Mouse (Mus musculus): ENCODE measurements around the gene Chsy1. TPM values are rescaled to one million over a fixed set of nuclear protein-coding genes. Genes with fewer than 3 reads are reported as not detected.

Chsy1 gene
- polyA plus RNA-seq, 1 experiment: 17.2 TPM

DNA sequence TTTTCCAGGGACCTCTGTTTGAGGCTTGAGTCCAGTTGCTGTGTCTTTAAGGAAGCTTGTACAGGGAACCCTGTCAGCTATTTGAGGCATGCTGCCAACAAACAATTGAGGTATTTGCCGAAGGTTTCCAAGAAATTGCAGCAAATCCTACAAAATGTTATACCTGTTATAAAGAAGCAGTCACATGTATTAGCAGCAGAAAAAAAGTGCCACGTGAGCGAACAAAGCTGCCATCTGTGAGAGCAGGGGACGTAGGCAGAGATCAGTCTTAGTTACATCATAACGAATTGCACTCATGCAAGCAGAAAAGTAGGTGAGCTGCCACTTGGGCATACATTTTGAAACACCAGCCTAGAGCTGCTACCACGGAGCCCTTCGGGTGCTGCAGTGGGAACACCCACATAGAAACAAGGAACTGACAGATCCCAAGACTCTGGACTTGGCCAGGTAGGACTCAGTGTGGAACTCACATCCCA lies 2.7 kb upstream of the Chsy1 start:
- H3K79me2 ChIP-seq (ENCODE audit: control insufficient read depth, insufficient read depth): peaks cover 19% of the 10 kb centered on the region
- H3K4me3 ChIP-seq: no peak overlapping the region
- no peak overlapping the region for H3ac ChIP-seq (ENCODE audit: control insufficient read depth, insufficient read length)
- TF ChIP-seq TCF12 (IDR thresholded peaks at IDR 0.05; ENCODE audit: insufficient read depth, poor library complexity, severe bottlenecking) (no peak), MYOG (IDR thresholded peaks at IDR 0.05; ENCODE audit: control insufficient read depth in 1 of 3, insufficient read depth in 1 of 3, insufficient read length in 2 of 3, low read depth in 2 of 3) (no peak), POLR2A (IDR thresholded peaks at IDR 0.05; ENCODE audit: insufficient read length, low read depth) (no peak), SRF (IDR thresholded peaks at IDR 0.05; ENCODE audit: control insufficient read depth, insufficient read length, low read depth) (no peak), E2F4 (IDR thresholded peaks at IDR 0.05; ENCODE audit: insufficient read depth) (no peak), USF1 (IDR thresholded peaks at IDR 0.05; ENCODE audit: low read depth) (no peak), CEBPB (IDR thresholded peaks at IDR 0.05; ENCODE audit: insufficient read depth, poor library complexity, severe bottlenecking) (no peak), POLR2AphosphoS2 (IDR thresholded peaks at IDR 0.05; ENCODE audit: insufficient read length, low read depth) (no peak), TCF3 (IDR thresholded peaks at IDR 0.05; ENCODE audit: insufficient read length, low read depth) (no peak), REST (IDR thresholded peaks at IDR 0.05; ENCODE audit: insufficient read depth, insufficient read length) (no peak), MYOD1 (IDR thresholded peaks at IDR 0.05; ENCODE audit: control insufficient read depth in 1 of 3, insufficient read length in 2 of 3, low read depth in 2 of 3) (no peak), MAX (IDR thresholded peaks at IDR 0.05; ENCODE audit: low read depth) (no peak)
- no peaks in the 10 kb centered on the region for H3K27me3 ChIP-seq (ENCODE audit: control insufficient read depth, insufficient read depth, insufficient read length)
- no peak overlapping the region for H3K4me2 ChIP-seq (ENCODE audit: low read depth)
- no peaks in the 10 kb centered on the region for H3K36me3 ChIP-seq (ENCODE audit: control insufficient read depth, insufficient read depth)

- Histone ChIP-seq H3K4me3 (no peak overlapping the region), H3ac (ENCODE audit: control insufficient read depth, insufficient read length) (no peak overlapping the region), H3K36me3 (ENCODE audit: control insufficient read depth, insufficient read depth) (no peaks in the 10 kb centered on the region), H3K27me3 (ENCODE audit: control insufficient read depth, insufficient read depth, insufficient read length) (no peaks in the 10 kb centered on the region), H3K79me2 (ENCODE audit: control insufficient read depth, insufficient read depth) (peaks cover 25% of the 10 kb centered on the region), H3K4me2 (ENCODE audit: low read depth) (no peak overlapping the region)
- TF ChIP-seq CEBPB (IDR thresholded peaks at IDR 0.05; ENCODE audit: insufficient read depth, poor library complexity, severe bottlenecking): no peak
- TF ChIP-seq POLR2AphosphoS2 (IDR thresholded peaks at IDR 0.05; ENCODE audit: insufficient read length, low read depth): no peak
- TF ChIP-seq SRF (IDR thresholded peaks at IDR 0.05; ENCODE audit: control insufficient read depth, insufficient read length, low read depth): no peak
- no peak for TF ChIP-seq USF1 (IDR thresholded peaks at IDR 0.05; ENCODE audit: low read depth)
- no peak for TF ChIP-seq MAX (IDR thresholded peaks at IDR 0.05; ENCODE audit: low read depth)
- no peak for TF ChIP-seq MYOD1 (IDR thresholded peaks at IDR 0.05; ENCODE audit: control insufficient read depth in 1 of 3, insufficient read length in 2 of 3, low read depth in 2 of 3)
- TF ChIP-seq REST (IDR thresholded peaks at IDR 0.05; ENCODE audit: insufficient read depth, insufficient read length): no peak
- TF ChIP-seq TCF3 (IDR thresholded peaks at IDR 0.05; ENCODE audit: insufficient read length, low read depth): no peak
- TF ChIP-seq TCF12 (IDR thresholded peaks at IDR 0.05; ENCODE audit: insufficient read depth, poor library complexity, severe bottlenecking): no peak
- TF ChIP-seq MYOG (IDR thresholded peaks at IDR 0.05; ENCODE audit: control insufficient read depth in 1 of 3, insufficient read depth in 1 of 3, insufficient read length in 2 of 3, low read depth in 2 of 3): no peak
- no peak for TF ChIP-seq POLR2A (IDR thresholded peaks at IDR 0.05; ENCODE audit: insufficient read length, low read depth)
- TF ChIP-seq E2F4 (IDR thresholded peaks at IDR 0.05; ENCODE audit: insufficient read depth): no peak
These were observed 2.1 kb upstream of the Chsy1 start for GRCm38 (mm10) chr7:66107206-66107605.

DNA sequence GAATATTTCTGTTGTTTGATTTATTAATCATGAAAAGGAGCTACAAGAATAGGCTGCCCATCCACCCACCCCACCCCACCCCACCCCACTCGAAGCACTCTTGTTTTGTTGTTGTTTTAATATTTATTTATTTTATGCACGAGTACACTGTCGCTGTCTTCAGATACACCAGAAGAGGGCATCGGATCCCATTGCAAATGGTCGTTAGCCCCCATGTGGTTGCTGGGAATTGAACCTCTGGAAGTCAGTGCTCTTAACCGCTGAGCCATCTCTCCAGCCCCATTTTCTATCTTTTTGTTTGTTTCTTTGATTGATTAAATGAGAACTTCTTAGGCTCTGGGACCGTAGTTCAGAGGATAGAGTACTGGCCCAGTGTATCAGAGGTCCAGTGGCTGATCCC lies 1.4 kb upstream of the Chsy1 start:
- Histone ChIP-seq H3K4me2 (ENCODE audit: low read depth) (peak overlapping the region; percentile 72), H3K79me2 (ENCODE audit: control insufficient read depth, insufficient read depth) (peaks cover 32% of the 10 kb centered on the region), H3K36me3 (ENCODE audit: control insufficient read depth, insufficient read depth) (no peaks in the 10 kb centered on the region), H3ac (ENCODE audit: control insufficient read depth, insufficient read length) (no peak overlapping the region), H3K4me3 (peak overlapping the region; percentile 46), H3K27me3 (ENCODE audit: control insufficient read depth, insufficient read depth, insufficient read length) (no peaks in the 10 kb centered on the region)
- TF ChIP-seq REST (IDR thresholded peaks at IDR 0.05; ENCODE audit: insufficient read depth, insufficient read length) (no peak), POLR2A (IDR thresholded peaks at IDR 0.05; ENCODE audit: insufficient read length, low read depth) (no peak), MYOD1 (IDR thresholded peaks at IDR 0.05; ENCODE audit: control insufficient read depth in 1 of 3, insufficient read length in 2 of 3, low read depth in 2 of 3) (no peak)

DNA sequence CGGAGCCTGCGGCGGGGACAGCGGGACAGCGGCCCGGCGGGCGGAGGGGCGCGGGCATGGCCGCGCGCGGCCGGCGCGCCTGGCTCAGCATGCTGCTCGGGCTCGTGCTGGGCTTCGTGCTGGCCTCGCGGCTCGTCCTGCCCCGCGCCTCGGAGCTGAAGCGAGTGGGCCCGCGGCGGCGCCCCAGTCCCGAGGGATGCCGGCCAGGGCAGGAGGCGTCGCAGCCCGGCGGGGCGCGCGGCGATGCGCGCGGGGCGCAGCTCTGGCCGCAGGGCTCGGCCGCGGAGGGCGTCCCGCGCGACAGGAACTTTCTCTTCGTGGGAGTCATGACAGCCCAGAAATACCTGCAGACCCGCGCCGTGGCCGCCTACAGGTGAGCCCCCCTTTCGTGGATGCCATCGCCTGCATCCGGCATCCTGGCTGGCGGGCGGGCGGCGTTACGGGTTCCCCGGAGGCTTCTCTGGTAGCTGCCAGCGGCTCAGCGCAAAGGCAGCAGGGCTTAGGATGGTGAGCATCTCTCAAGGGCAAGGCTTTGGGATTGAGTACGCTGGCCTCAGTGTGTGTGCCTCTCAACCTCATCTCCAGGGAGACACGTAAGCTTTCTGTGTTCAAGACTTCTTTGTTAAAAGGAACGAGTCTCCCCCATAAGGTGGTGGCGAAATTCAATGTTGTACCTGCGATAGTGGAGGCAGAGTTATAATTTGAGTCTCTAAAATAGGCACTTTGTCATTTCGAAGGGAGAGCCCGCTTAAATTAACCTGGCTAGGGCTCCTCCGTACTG lies 730 bp downstream of the Chsy1 start:
- Histone ChIP-seq H3K4me3 (peak overlapping the region; percentile 46), H3ac (ENCODE audit: control insufficient read depth, insufficient read length) (peak overlapping the region; percentile 99), H3K79me2 (ENCODE audit: control insufficient read depth, insufficient read depth) (peaks cover 53% of the 10 kb centered on the region), H3K27me3 (ENCODE audit: control insufficient read depth, insufficient read depth, insufficient read length) (no peaks in the 10 kb centered on the region), H3K36me3 (ENCODE audit: control insufficient read depth, insufficient read depth) (no peaks in the 10 kb centered on the region), H3K4me2 (ENCODE audit: low read depth) (peak overlapping the region; percentile 60)
- no peak for TF ChIP-seq TCF12 (IDR thresholded peaks at IDR 0.05; ENCODE audit: insufficient read depth, poor library complexity, severe bottlenecking)
- TF ChIP-seq E2F4 (IDR thresholded peaks at IDR 0.05; ENCODE audit: insufficient read depth): no peak
- no peak for TF ChIP-seq SRF (IDR thresholded peaks at IDR 0.05; ENCODE audit: control insufficient read depth, insufficient read length, low read depth)
- no peak for TF ChIP-seq POLR2A (IDR thresholded peaks at IDR 0.05; ENCODE audit: insufficient read length, low read depth)
- no peak for TF ChIP-seq MYOG (IDR thresholded peaks at IDR 0.05; ENCODE audit: control insufficient read depth in 1 of 3, insufficient read depth in 1 of 3, insufficient read length in 2 of 3, low read depth in 2 of 3)
- TF ChIP-seq REST (IDR thresholded peaks at IDR 0.05; ENCODE audit: insufficient read depth, insufficient read length): no peak
- TF ChIP-seq MAX (IDR thresholded peaks at IDR 0.05; ENCODE audit: low read depth): no peak
- no peak for TF ChIP-seq CEBPB (IDR thresholded peaks at IDR 0.05; ENCODE audit: insufficient read depth, poor library complexity, severe bottlenecking)
- TF ChIP-seq MYOD1 (IDR thresholded peaks at IDR 0.05; ENCODE audit: control insufficient read depth in 1 of 3, insufficient read length in 2 of 3, low read depth in 2 of 3): no peak
- TF ChIP-seq TCF3 (IDR thresholded peaks at IDR 0.05; ENCODE audit: insufficient read length, low read depth): no peak

Data from myocyte (in vitro differentiated cells).